Mouse (Mus musculus): ENCODE results near the gene Aadac.

GRCm38 (mm10) chr3:60031511-60031910 lies 6.0 kb downstream of the Aadac start:
- no peak for TF ChIP-seq CTCF (IDR thresholded peaks at IDR 0.05; ENCODE audit: low read depth)
- TF ChIP-seq EP300 (optimal IDR thresholded peaks at IDR 0.05) = no peak
